Mouse (Mus musculus): Measurements from ENCODE around the gene Cask. TPM values are rescaled to one million over a fixed set of nuclear protein-coding genes. Genes with fewer than 3 reads are reported as not detected.

The Cask gene
- polyA plus RNA-seq, 1 experiment from 2014 or later = 17.1 TPM

DNA sequence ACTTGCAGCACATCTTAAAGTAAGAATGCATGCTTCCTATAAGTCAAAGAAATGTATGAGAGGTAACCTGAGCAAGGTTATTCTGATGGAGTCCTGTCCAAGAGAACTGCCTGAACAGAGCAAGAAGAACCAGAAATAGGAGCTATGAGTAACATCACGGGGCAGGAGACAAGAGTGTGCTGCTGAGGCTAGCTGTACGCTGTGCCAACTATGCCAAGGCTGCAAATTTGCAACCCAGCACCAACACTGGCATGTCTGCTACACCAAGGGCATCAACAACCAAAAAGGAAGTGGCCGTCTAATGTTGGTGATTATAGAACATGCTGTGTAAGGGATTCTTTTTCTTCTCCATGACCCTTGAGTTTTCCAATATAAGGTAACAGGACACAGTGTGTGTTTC lies 276.3 kb downstream of the Cask start:
- WGBS = 83% methylated on average over 3 of the region's 3 CpGs
- Histone ChIP-seq H3K4me2 (replicated peaks) (no peak overlapping the region), H3K4me3 (replicated peaks) (no peak overlapping the region), H3K27me3 (no peaks in the 10 kb centered on the region), H3K9ac (no peak overlapping the region), H3K27ac (replicated peaks) (no peak overlapping the region), H3K9me3 (replicated peaks) (no peaks in the 10 kb centered on the region), H3K36me3 (no peaks in the 10 kb centered on the region), H3K4me1 (no peaks in the 10 kb centered on the region)
- ATAC-seq (ENCODE audit: insufficient number of reproducible peaks, low FRiP score, low TSS enrichment, low read depth) = no peak

DNA sequence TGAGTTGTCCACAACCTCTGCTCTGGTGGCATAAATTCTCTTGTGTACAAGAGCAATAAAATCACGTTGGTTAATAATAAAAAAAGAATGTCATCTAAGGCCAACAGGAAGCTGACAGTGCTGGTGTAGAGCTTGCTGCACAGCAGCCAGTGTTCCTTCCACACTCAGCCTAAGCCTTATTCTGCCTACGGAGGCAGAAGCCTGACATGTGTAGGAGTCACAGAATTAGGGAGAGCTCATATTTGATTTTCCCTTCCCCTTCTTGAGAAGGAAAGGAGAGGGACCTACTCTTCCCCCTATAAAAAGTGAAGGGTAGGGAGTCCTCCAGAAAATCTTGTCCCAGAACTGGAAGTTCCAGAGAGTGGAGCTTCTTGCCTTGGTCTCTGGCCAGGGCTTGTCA lies 276.9 kb downstream of the Cask start:
- Histone ChIP-seq H3K27ac (replicated peaks) (no peak overlapping the region), H3K9ac (no peak overlapping the region), H3K9me3 (replicated peaks) (no peaks in the 10 kb centered on the region), H3K4me1 (no peaks in the 10 kb centered on the region), H3K4me2 (replicated peaks) (no peak overlapping the region), H3K4me3 (replicated peaks) (no peak overlapping the region), H3K27me3 (no peaks in the 10 kb centered on the region), H3K36me3 (no peaks in the 10 kb centered on the region)
- no peak for ATAC-seq (ENCODE audit: insufficient number of reproducible peaks, low FRiP score, low TSS enrichment, low read depth)
- 66% methylated on average over 2 of the region's 2 CpGs for WGBS

- Histone ChIP-seq H3K4me3 (replicated peaks) (no peak overlapping the region), H3K9me3 (replicated peaks) (no peaks in the 10 kb centered on the region), H3K27me3 (no peaks in the 10 kb centered on the region), H3K27ac (replicated peaks) (no peak overlapping the region), H3K36me3 (no peaks in the 10 kb centered on the region), H3K4me1 (no peaks in the 10 kb centered on the region), H3K4me2 (replicated peaks) (no peak overlapping the region), H3K9ac (no peak overlapping the region)
- WGBS = 76% methylated on average over 3 of the region's 3 CpGs
- no peak for ATAC-seq (ENCODE audit: insufficient number of reproducible peaks, low FRiP score, low TSS enrichment, low read depth)
Observed at GRCm38 (mm10) chrX:13554504-13554903, 296.7 kb downstream of the Cask start.

DNA sequence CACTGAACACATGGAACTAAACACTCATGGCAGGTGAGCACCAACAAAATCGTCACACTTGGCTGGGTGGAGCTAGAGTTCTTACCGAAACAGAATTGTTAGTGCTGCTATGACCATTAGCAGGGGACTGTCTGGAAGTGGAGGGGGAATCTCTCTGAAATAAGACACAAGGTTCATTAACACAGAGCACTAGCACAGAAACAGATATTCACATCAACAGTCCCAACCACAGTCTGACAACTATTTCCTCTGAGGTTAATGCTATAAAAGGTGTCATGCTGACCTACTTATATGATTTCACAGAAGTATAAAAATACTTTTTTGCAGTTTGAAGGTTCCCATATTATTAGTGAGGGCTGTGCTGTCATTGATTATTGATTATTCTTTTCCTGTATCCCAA lies 298.9 kb downstream of the Cask start:
- Histone ChIP-seq H3K4me1 (no peaks in the 10 kb centered on the region), H3K9me3 (replicated peaks) (no peaks in the 10 kb centered on the region), H3K4me3 (replicated peaks) (no peak overlapping the region), H3K36me3 (no peaks in the 10 kb centered on the region), H3K4me2 (replicated peaks) (no peak overlapping the region), H3K9ac (no peak overlapping the region), H3K27ac (replicated peaks) (no peak overlapping the region), H3K27me3 (no peaks in the 10 kb centered on the region; the same call in 1 of the 2 replicates)
- ATAC-seq (ENCODE audit: insufficient number of reproducible peaks, low FRiP score, low TSS enrichment, low read depth) = no peak
- WGBS = 74% methylated on average over 2 of the region's 2 CpGs

- no peak overlapping the region for H3K4me3 ChIP-seq (replicated peaks)
- no peaks in the 10 kb centered on the region for H3K4me1 ChIP-seq
- H3K27ac ChIP-seq (replicated peaks) = no peak overlapping the region
- no peak overlapping the region for H3K9ac ChIP-seq
- no peaks in the 10 kb centered on the region; the same call in 1 of the 2 replicates for H3K27me3 ChIP-seq
- no peaks in the 10 kb centered on the region for H3K9me3 ChIP-seq (replicated peaks)
- H3K36me3 ChIP-seq = no peaks in the 10 kb centered on the region
- no peak overlapping the region for H3K4me2 ChIP-seq (replicated peaks)
- WGBS = 79% methylated on average over 4 of the region's 4 CpGs
- ATAC-seq (ENCODE audit: insufficient number of reproducible peaks, low FRiP score, low TSS enrichment, low read depth) = no peak
Observed at GRCm38 (mm10) chrX:13551566-13551965, 299.6 kb downstream of the Cask start.

GRCm38 (mm10) chrX:13549100-13549499 lies 302.1 kb downstream of the Cask start:
- Histone ChIP-seq H3K4me1 (no peaks in the 10 kb centered on the region), H3K4me2 (replicated peaks) (no peak overlapping the region), H3K9ac (no peak overlapping the region), H3K27ac (replicated peaks) (no peak overlapping the region), H3K36me3 (no peaks in the 10 kb centered on the region), H3K27me3 (no peaks in the 10 kb centered on the region; the same call in 1 of the 2 replicates), H3K9me3 (replicated peaks) (no peaks in the 10 kb centered on the region), H3K4me3 (replicated peaks) (no peak overlapping the region)
- ATAC-seq (ENCODE audit: insufficient number of reproducible peaks, low FRiP score, low TSS enrichment, low read depth) = no peak
- 67% methylated on average over 4 of the region's 4 CpGs for WGBS

DNA sequence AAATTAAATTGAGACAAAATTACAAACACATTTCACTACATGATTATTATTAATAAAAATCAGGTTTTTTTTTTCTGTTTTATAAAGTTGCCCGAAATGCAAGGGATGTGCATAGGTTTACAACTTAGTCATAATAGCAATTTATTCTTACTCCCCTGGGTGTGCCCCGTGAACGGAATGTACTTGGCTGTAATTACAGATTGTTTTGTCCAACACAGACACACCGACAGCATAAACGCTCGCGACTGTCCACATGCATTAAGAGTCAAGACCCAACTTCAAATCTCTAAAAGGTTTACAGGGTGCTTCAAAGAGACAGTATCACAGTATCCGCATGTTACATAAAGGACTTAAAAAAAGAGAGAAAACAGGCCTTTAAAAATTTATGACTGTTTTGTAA lies 329.9 kb downstream of the Cask start:
- Histone ChIP-seq H3K9ac (no peak overlapping the region), H3K4me2 (replicated peaks) (no peak overlapping the region), H3K4me3 (replicated peaks) (no peak overlapping the region), H3K27me3 (0 out of 2 replicates have a peak, but pooled peaks cover 10% of the 10 kb centered on the region), H3K4me1 (no peaks in the 10 kb centered on the region), H3K27ac (replicated peaks) (no peak overlapping the region), H3K36me3 (no peaks in the 10 kb centered on the region), H3K9me3 (replicated peaks) (no peaks in the 10 kb centered on the region)
- ATAC-seq (ENCODE audit: insufficient number of reproducible peaks, low FRiP score, low TSS enrichment, low read depth) = no peak
- WGBS = 75% methylated on average over 8 of the region's 8 CpGs

DNA sequence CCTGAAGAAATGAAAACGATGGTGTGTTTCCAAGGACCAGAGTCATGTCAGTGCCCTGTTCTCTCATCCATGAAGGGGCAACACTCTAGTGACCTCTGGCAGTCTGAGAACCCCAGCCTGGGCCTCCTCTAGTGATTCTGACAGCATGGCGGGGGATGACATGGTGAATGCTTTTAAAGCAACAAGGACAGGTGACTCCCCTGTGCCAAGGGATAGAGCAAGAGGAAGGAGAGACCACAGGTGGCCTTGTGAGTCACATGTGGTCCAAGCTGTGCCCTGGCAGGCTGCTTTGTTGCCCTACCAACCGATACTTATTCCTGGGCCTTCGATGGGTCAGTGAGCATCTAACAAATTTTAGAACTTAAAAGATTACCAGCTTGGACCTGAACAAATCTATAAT lies 330.6 kb downstream of the Cask start:
- no peak for ATAC-seq (ENCODE audit: insufficient number of reproducible peaks, low FRiP score, low TSS enrichment, low read depth)

GRCm38 (mm10) chrX:13519408-13519783 lies 331.8 kb downstream of the Cask start:
- Histone ChIP-seq H3K27me3 (0 out of 2 replicates have a peak, but pooled peaks cover 10% of the 10 kb centered on the region), H3K4me2 (replicated peaks) (no peak overlapping the region), H3K9me3 (replicated peaks) (no peaks in the 10 kb centered on the region), H3K27ac (replicated peaks) (no peak overlapping the region), H3K4me3 (replicated peaks) (no peak overlapping the region), H3K36me3 (no peaks in the 10 kb centered on the region), H3K4me1 (no peaks in the 10 kb centered on the region), H3K9ac (no peak overlapping the region)
- 79% methylated on average over 5 of the region's 5 CpGs for WGBS
- ATAC-seq (ENCODE audit: insufficient number of reproducible peaks, low FRiP score, low TSS enrichment, low read depth) = no peak

More for the DNA sequence above, 330.6 kb downstream of the Cask start:
- no peaks in the 10 kb centered on the region for H3K9me3 ChIP-seq (replicated peaks)
- H3K27ac ChIP-seq (replicated peaks) = no peak overlapping the region
- no peak overlapping the region for H3K4me2 ChIP-seq (replicated peaks)
- H3K4me1 ChIP-seq = no peaks in the 10 kb centered on the region
- 89% methylated on average over 4 of the region's 4 CpGs for WGBS
- H3K27me3 ChIP-seq = 0 out of 2 replicates have a peak, but pooled peaks cover 10% of the 10 kb centered on the region
- H3K9ac ChIP-seq = no peak overlapping the region
- H3K36me3 ChIP-seq = no peaks in the 10 kb centered on the region
- no peak overlapping the region for H3K4me3 ChIP-seq (replicated peaks)

DNA sequence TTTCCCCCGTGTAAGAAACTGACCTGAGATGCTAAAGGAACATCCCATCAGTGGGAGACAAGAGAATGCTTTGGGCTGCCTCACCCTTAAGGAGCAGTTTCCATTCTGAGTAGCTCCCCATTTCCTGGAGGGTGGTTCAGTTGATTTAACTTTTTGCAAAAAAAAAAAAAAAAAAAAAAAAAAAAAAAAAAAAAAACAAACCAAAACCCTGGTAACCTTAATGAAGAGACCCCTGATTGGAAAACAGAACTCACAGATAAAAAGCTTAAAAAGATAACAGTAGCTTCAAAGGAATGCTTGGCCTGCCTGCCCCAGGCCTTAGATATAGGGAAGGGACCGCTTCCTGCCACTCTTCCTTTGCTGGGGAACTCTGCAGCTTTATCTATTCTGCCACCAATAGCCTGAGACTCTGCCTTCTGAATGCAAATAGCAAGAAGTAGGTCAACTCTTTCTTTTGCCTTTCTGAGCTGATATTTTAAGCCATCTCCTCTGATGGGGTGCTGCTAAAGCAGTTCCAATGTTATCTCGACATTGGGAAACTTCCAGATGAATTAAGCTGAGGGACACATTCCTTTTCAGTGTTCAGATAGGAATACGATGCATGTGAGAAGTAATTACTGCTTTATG lies 332.3 kb downstream of the Cask start:
- Histone ChIP-seq H3K9ac (no peak overlapping the region), H3K27ac (replicated peaks) (no peak overlapping the region), H3K4me3 (replicated peaks) (no peak overlapping the region), H3K9me3 (replicated peaks) (no peaks in the 10 kb centered on the region), H3K27me3 (0 out of 2 replicates have a peak, but pooled peaks cover 6% of the 10 kb centered on the region), H3K4me2 (replicated peaks) (no peak overlapping the region), H3K4me1 (no peaks in the 10 kb centered on the region), H3K36me3 (no peaks in the 10 kb centered on the region)
- 77% methylated on average over 4 of the region's 4 CpGs for WGBS
- ATAC-seq (ENCODE audit: insufficient number of reproducible peaks, low FRiP score, low TSS enrichment, low read depth) = no peak

- Histone ChIP-seq H3K36me3 (no peaks in the 10 kb centered on the region), H3K27ac (replicated peaks) (no peak overlapping the region), H3K4me2 (replicated peaks) (no peak overlapping the region), H3K4me3 (replicated peaks) (no peak overlapping the region), H3K27me3 (0 out of 2 replicates have a peak, but pooled peaks cover 5% of the 10 kb centered on the region), H3K9me3 (replicated peaks) (no peaks in the 10 kb centered on the region), H3K4me1 (no peaks in the 10 kb centered on the region), H3K9ac (no peak overlapping the region)
- 73% methylated on average over 10 of the region's 10 CpGs for WGBS
- ATAC-seq (ENCODE audit: insufficient number of reproducible peaks, low FRiP score, low TSS enrichment, low read depth) = no peak
Observed at GRCm38 (mm10) chrX:13518019-13518418, 333.1 kb downstream of the Cask start.

GRCm38 (mm10) chrX:13516451-13516850 lies 334.7 kb downstream of the Cask start:
- H3K9me3 ChIP-seq (replicated peaks) = no peaks in the 10 kb centered on the region
- H3K36me3 ChIP-seq = no peaks in the 10 kb centered on the region
- WGBS = 86% methylated on average over 6 of the region's 6 CpGs
- no peak overlapping the region for H3K4me2 ChIP-seq (replicated peaks)
- ATAC-seq (ENCODE audit: insufficient number of reproducible peaks, low FRiP score, low TSS enrichment, low read depth) = no peak
- no peaks in the 10 kb centered on the region for H3K4me1 ChIP-seq
- no peaks in the 10 kb centered on the region for H3K27me3 ChIP-seq
- H3K4me3 ChIP-seq (replicated peaks) = no peak overlapping the region
- H3K9ac ChIP-seq = no peak overlapping the region
- H3K27ac ChIP-seq (replicated peaks) = no peak overlapping the region
